Mouse (Mus musculus) heart, postnatal 36 days (tissue): ENCODE measurements at regions not wholly inside any gene's neighbourhood (a gene's known extent, or its start where the extent isn't known, plus 50 kb on each side); places are given as distances from the start of the nearest gene placed in this dataset.

Source experiments
- DNase-seq, 2 experiments: peaks; one replicate each; pipeline ENCODE4 v3.0.0; 2021 to 2022
- intact Hi-C: fragments of 180-260 bp; cut with DNase I; formaldehyde crosslinking; loops from one replicate; pipeline ENCODE4 v1.15.1; 2025

DNA sequence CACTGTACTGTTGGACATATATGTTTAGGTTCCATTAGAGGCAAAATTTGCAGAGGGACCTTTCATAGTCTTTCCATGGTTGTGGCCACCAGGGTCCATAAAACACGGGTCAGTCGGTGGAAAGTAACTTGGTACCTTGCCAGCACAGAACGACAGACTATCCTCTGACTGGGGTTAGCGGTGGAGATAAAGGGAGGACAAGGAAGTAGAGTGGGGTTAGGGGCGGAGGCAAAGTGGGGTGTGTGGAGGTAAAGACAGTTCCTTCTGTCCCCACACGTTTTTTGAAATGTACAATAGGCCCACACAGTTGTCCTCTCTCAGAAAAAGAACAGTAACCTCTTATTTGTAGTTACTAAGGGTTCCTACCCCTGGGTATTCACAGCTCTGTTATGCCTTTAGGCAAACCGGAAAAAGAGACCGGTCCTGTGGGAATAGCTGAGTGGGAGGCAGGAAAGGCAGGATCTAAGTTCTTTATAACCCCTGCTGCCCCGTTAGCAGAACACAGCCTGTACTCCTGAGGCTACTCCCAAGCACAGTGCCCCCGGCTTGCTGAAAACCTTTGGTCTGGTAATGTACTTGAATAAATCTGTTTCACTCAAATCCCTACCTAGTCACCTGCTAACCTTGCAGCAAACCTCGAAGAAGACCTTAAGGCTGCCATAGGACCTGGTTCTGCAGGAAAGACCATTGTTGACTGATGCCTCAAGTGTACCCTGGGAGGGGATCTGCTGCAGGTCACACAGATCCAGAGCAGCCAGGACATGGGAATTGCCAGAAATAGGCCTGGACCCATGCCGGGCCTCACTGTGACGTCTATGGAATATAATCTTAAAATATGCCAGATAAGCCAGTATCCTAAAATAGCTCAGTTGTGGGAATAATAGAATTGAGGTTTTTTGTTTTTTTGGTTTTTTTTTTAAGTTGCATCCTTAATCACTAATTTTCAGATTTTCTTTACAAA, 51.6 kb upstream of the Gm29133 start:
- DNase-seq = peak; percentile 38 to 47
- intact Hi-C loops = no loop called here
